Mouse (Mus musculus) G1E-ER4 (cell line): Measurements from ENCODE around the gene Spint1. TPM values are rescaled to one million over a fixed set of nuclear protein-coding genes. Genes with fewer than 3 reads are reported as not detected.

ENCODE experiments used
- GATA1 ChIP-seq: IDR thresholded peaks from one replicate; pipeline ENCODE4 v1.8.0; 2012; ENCODE audit warnings: low read length, inconsistent platforms
- polyA plus RNA-seq: library from polyadenylated mRNA; stranded (reverse); fragments of >175 nt; gene quantifications from 2 replicates; pipeline ENCODE4 v1.2.3, GENCODE M21; 2012

The Spint1 gene
- polyA plus RNA-seq, 1 experiment, result not detected

- no peak for TF ChIP-seq GATA1
These were observed 61.7 kb downstream of the Spint1 start for GRCm38 (mm10) chr2:119298839-119299238.

Other genes starting within 250 kb of the Spint1 start
- 13.3 and 14.8 TPM in 2 replicates for gene Ccdc32, start 208.0 kb upstream of the Spint1 start, polyA plus RNA-seq
- gene Rpusd2, start 202.6 kb upstream of the Spint1 start, polyA plus RNA-seq, result 5.8 and 7.1 TPM in 2 replicates
- 10.4 and 12.1 TPM in 2 replicates for gene Knl1, start 190.2 kb upstream of the Spint1 start, polyA plus RNA-seq
- gene Rad51, start 124.6 kb upstream of the Spint1 start, polyA plus RNA-seq, result 32.6 and 40.6 TPM in 2 replicates
- 62.5 and 66.8 TPM in 2 replicates for gene Rmdn3, start 80.3 kb upstream of the Spint1 start, polyA plus RNA-seq
- gene Gchfr, start 69.6 kb upstream of the Spint1 start, polyA plus RNA-seq, result 10.1 and 12.6 TPM in 2 replicates
- gene Gm14137, start 62.9 kb upstream of the Spint1 start, polyA plus RNA-seq, result not detected in 2 replicates
- 25.3 and 25.8 TPM in 2 replicates for gene Zfyve19, start 28.7 kb upstream of the Spint1 start, polyA plus RNA-seq
- gene Dnajc17, start 28.6 kb upstream of the Spint1 start, polyA plus RNA-seq, result 37.2 and 46.4 TPM in 2 replicates
- gene Ppp1r14d, start 7.5 kb upstream of the Spint1 start, polyA plus RNA-seq, result not detected in 2 replicates
- gene Rhov, start 33.9 kb downstream of the Spint1 start, polyA plus RNA-seq, result not detected in 2 replicates
- gene Vps18, start 51.4 kb downstream of the Spint1 start, polyA plus RNA-seq, result 19.7 and 25.5 TPM in 2 replicates
- gene Dll4, start 88.4 kb downstream of the Spint1 start, polyA plus RNA-seq, result 0.05 and 0.09 TPM in 2 replicates
- not detected in 2 replicates for gene Chac1, start 113.9 kb downstream of the Spint1 start, polyA plus RNA-seq
- 6.6 and 8.0 TPM in 2 replicates for gene Ino80, start 240.3 kb downstream of the Spint1 start, polyA plus RNA-seq